Mouse (Mus musculus) MEL (cell line): ENCODE results near the gene Stat2. TPM values are rescaled to one million over a fixed set of nuclear protein-coding genes. Genes with fewer than 3 reads are reported as not detected.
A peak's percentile ranks its signal among the peaks of the same experiment; 100 is the strongest.

Experiments used
- DNase-seq: peaks from one replicate; pipeline ENCODE4 v3.0.0; 2011; ENCODE audit warnings: low read depth, low spot score
- H3K27ac ChIP-seq: 2 replicates; pipeline ENCODE4 v1.5.1; 2012; ENCODE audit warnings: low read depth, mild to moderate bottlenecking, control low read depth, low read length, moderate library complexity; ENCODE audit not compliant: control insufficient read depth
- H3K27me3 ChIP-seq, 2 experiments: fragments of 150-350 bp in 1 of 2; sonication (generic) in 1 of 2; 2 replicates each; pipeline ENCODE4 v1.6.1; 2012; ENCODE audit warnings: low read length in 2 of 2, mild to moderate bottlenecking in 2 of 2, improper control_type of control experiment in 1 of 2, moderate library complexity in 1 of 2; ENCODE audit not compliant: insufficient read depth in 2 of 2, control insufficient read depth in 1 of 2
- H3K36me3 ChIP-seq, 2 experiments: 2 replicates each; pipeline ENCODE4 v1.6.1; 2012 to 2014; ENCODE audit warnings: low read length in 2 of 2, improper control_type of control experiment in 1 of 2, inconsistent platforms in 1 of 2, mild to moderate bottlenecking in 1 of 2; ENCODE audit not compliant: insufficient read depth in 2 of 2, control insufficient read depth in 1 of 2
- H3K4me1 ChIP-seq, 2 experiments: fragments of 150-350 bp in 1 of 2; sonication (generic) in 1 of 2; 2 replicates each; pipeline ENCODE4 v1.6.1; 2012; ENCODE audit warnings: low read length in 2 of 2, improper control_type of control experiment in 1 of 2, mild to moderate bottlenecking in 1 of 2; ENCODE audit not compliant: insufficient read depth in 2 of 2, control insufficient read depth in 1 of 2
- H3K4me3 ChIP-seq, 2 experiments: fragments of 150-350 bp in 1 of 2; sonication (generic) in 1 of 2; 2 replicates each; pipeline ENCODE4 v1.5.1; 2012; ENCODE audit warnings: low read depth in 2 of 2, low read length in 2 of 2, mild to moderate bottlenecking in 2 of 2, moderate library complexity in 2 of 2, control low read depth in 1 of 2, improper control_type of control experiment in 1 of 2; ENCODE audit not compliant: control insufficient read depth in 1 of 2, insufficient read depth in 1 of 2
- H3K79me2 ChIP-seq: 2 replicates; pipeline ENCODE4 v1.6.1; 2012; ENCODE audit warnings: mild to moderate bottlenecking, low read length, moderate library complexity; ENCODE audit not compliant: control insufficient read depth, poor library complexity, insufficient read depth
- H3K9ac ChIP-seq: 2 replicates; pipeline ENCODE4 v1.6.1; 2012; ENCODE audit warnings: low read depth, mild to moderate bottlenecking, control low read depth, low read length, moderate library complexity; ENCODE audit not compliant: control insufficient read depth, poor library complexity, severe bottlenecking
- H3K9me3 ChIP-seq: fragments of 150-350 bp; sonication (generic); replicated peaks from 2 replicates; pipeline ENCODE4 v1.6.1; 2012; ENCODE audit warnings: mild to moderate bottlenecking, low read length, improper control_type of control experiment, moderate library complexity; ENCODE audit not compliant: insufficient read depth
- BHLHE40 ChIP-seq: IDR thresholded peaks from 2 replicates; pipeline ENCODE4 v1.6.1; 2012; ENCODE audit warnings: low read depth, mild to moderate bottlenecking, inconsistent platforms, low read length, improper control_type of control experiment, borderline replicate concordance
- CTCF ChIP-seq, 3 experiments: IDR thresholded peaks in 2 of 3; conservative IDR thresholded peaks in 1 of 3; 2 replicates each; pipeline ENCODE4 v1.5.1; 2011 to 2012; ENCODE audit warnings: low read length in 3 of 3, low read depth in 2 of 3, mild to moderate bottlenecking in 2 of 3, improper control_type of control experiment in 1 of 3, inconsistent platforms in 1 of 3, mixed read lengths in 1 of 3, moderate library complexity in 1 of 3; ENCODE audit not compliant: control insufficient read depth in 1 of 3, insufficient read depth in 1 of 3, poor library complexity in 1 of 3, severe bottlenecking in 1 of 3
- E2F4 ChIP-seq: IDR thresholded peaks from 2 replicates; pipeline ENCODE4 v1.6.1; 2011; ENCODE audit warnings: low read depth, low read length, improper control_type of control experiment, borderline replicate concordance
- ELF1 ChIP-seq: IDR thresholded peaks from 2 replicates; pipeline ENCODE4 v1.6.1; 2014; ENCODE audit warnings: low read depth, mild to moderate bottlenecking, inconsistent platforms, low read length, improper control_type of control experiment, moderate library complexity
- GATA1 ChIP-seq: IDR thresholded peaks from 2 replicates; pipeline ENCODE4 v1.6.1; 2011; ENCODE audit warnings: low read depth, low read length, improper control_type of control experiment
- MAX ChIP-seq: IDR thresholded peaks from 2 replicates; pipeline ENCODE4 v1.6.1; 2011; ENCODE audit warnings: low read length, improper control_type of control experiment
- SMC3 ChIP-seq: IDR thresholded peaks from 2 replicates; pipeline ENCODE4 v1.6.1; 2011; ENCODE audit warnings: low read depth, low read length, improper control_type of control experiment
- USF1 ChIP-seq: IDR thresholded peaks from 2 replicates; pipeline ENCODE4 v1.6.1; 2014; ENCODE audit warnings: low read depth, mild to moderate bottlenecking, inconsistent platforms, low read length, improper control_type of control experiment, moderate library complexity
- ZC3H11A ChIP-seq: IDR thresholded peaks from 2 replicates; pipeline ENCODE4 v1.6.1; 2012; ENCODE audit warnings: low read depth, mild to moderate bottlenecking, inconsistent platforms, low read length, improper control_type of control experiment
- ZKSCAN1 ChIP-seq: IDR thresholded peaks from 2 replicates; pipeline ENCODE4 v1.6.1; 2012; ENCODE audit warnings: low read depth, mild to moderate bottlenecking, inconsistent platforms, low read length, improper control_type of control experiment, moderate library complexity
- ZMIZ1 ChIP-seq: IDR thresholded peaks from 2 replicates; pipeline ENCODE4 v1.6.1; 2012; ENCODE audit warnings: low read depth, mild to moderate bottlenecking, inconsistent platforms, low read length, improper control_type of control experiment, moderate library complexity
- polyA plus RNA-seq, 2 experiments: library from polyadenylated mRNA; stranded (reverse) in 1 of 2; unstranded in 1 of 2; fragments of >175 nt in 1 of 2; fragments of >200 nt in 1 of 2; gene quantifications; 2 replicates each; pipeline versions ENCODE4 v1.2.1 to v1.2.4; 2012; ENCODE audit warnings: low replicate concordance in 2 of 2, low read depth in 1 of 2; ENCODE audit not compliant: insufficient read length in 2 of 2, insufficient read depth in 1 of 2, missing spikeins in 1 of 2
- total RNA-seq: library from RNA; depleted of rRNA; stranded (reverse); fragments of 300-350 nt; gene quantifications from 2 replicates; pipeline ENCODE4 v1.2.3, GENCODE M21; 2012

Gene Stat2
- total and polyA plus RNA-seq, 3 experiments = 3.6 to 6.6 TPM; not detected in 1

DNA sequence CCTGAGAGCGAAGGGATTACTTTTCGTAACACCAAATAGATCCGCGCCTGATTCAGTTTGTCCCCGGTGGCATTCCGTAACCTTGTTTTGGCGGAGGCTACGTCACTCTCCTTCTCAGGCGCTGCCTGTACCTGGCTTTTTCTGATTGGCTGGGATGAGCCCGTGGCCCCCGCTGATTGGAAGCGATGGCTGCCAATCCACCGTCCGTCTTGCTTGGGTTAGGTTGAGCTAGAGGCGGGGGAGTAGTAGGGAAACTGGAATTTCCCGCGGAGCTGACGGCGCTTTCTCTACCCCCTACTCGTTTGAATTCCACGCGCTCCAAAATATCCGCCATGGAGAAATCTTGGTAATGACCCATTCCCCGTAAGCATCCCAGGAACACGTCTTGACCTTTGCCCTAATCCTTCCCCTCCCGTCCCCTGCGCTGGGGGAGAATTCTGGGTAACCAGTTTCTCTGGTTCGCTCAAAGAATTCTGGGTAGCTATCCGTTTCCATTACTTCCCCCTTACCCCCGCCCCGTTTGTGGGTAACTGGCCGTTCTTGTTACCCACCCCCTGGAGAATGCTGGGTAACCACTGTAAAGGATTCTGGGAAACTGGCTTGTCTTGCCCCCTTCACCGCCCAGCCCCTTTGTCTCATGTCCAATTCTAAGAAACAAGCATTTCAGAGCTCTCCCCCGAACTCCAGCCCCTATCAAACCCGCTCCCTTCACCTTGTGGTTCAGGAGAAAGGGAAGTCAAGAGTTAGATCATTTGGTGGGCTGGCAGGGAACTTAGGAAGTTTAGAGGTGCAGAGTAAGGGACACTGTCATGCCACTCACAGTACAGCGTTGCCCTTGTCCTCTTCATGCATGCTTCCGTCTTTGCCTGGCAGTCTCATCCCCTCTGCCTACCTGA, 33.0 kb downstream of the Stat2 start, which contains the start of gene Pan2 (continued):
- TF ChIP-seq CTCF (IDR thresholded peaks at IDR 0.05 in 2 of 3, conservative IDR thresholded peaks at IDR 0.05 in 1 of 3; ENCODE audit: control insufficient read depth in 1 of 3, insufficient read depth in 1 of 3, low read depth in 2 of 3, low read length in 3 of 3, poor library complexity in 1 of 3, severe bottlenecking in 1 of 3) = no peak
- no peak for TF ChIP-seq ZC3H11A
- TF ChIP-seq GATA1 = no peak
- TF ChIP-seq E2F4 = peak; percentile 81; the same call in 1 of the 2 replicates
- TF ChIP-seq SMC3 = no peak

DNA sequence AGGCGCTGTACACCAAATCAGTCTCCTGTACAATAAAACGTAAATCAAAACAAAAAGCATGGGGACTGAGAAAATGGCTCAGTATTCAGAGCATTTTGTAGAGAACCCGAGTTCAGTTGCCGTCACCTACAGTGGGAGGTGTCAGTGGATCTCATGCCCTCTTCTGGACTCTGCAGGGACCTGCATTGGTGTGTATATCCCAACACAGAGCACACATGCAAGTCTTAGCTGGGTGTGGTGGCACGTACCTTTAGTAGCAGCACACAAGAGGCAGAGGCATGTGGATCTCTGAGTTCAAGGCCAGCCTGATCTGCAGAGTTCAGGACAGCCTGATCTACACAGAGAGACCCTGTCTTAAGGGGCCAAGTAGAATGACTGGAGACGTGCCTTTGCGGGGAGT, 39.3 kb downstream of the Stat2 start:
- no peaks in the 10 kb centered on the region for H3K27me3 ChIP-seq
- no peak overlapping the region for H3K4me3 ChIP-seq
- no peak overlapping the region for H3K9ac ChIP-seq
- H3K4me1 ChIP-seq = peaks cover 0 to 2% of the 10 kb centered on the region in 2 experiments; a peak in 1 of 4 replicates
- H3K27ac ChIP-seq = no peak overlapping the region
- TF ChIP-seq ZKSCAN1 = no peak
- TF ChIP-seq ELF1 = no peak
- TF ChIP-seq E2F4 = no peak
- TF ChIP-seq BHLHE40 = no peak
- no peak for TF ChIP-seq ZMIZ1
- TF ChIP-seq CTCF (IDR thresholded peaks at IDR 0.05 in 2 of 3, conservative IDR thresholded peaks at IDR 0.05 in 1 of 3; ENCODE audit: control insufficient read depth in 1 of 3, insufficient read depth in 1 of 3, low read depth in 2 of 3, low read length in 3 of 3, poor library complexity in 1 of 3, severe bottlenecking in 1 of 3) = peak in 1 of 3 experiments; percentile 5; a peak in 1 of 6 replicates
- TF ChIP-seq USF1 = no peak
- H3K79me2 ChIP-seq = no peaks in the 10 kb centered on the region
- H3K36me3 ChIP-seq = peaks cover 0 to 2% of the 10 kb centered on the region in 2 experiments; a peak in 1 of 4 replicates
- no peak for DNase-seq
- no peaks in the 10 kb centered on the region for H3K9me3 ChIP-seq

DNA sequence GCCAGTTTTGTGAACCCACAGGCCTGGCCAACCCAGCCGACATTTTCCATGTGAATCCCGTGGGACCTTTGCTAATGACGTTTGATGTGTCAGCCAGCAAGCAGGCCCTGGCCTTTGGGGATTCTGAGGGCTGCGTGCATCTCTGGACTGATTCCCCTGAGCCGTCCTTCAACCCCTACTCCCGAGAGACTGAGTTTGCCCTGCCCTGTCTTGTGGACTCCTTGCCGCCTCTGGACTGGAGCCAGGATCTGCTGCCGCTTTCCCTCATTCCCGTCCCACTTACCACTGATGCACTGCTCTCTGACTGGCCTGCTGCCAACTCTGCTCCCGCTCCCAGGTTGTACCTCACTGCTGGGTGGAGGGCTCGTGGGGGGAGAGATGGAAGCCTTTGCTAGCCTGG, 39.8 kb downstream of the Stat2 start:
- Histone ChIP-seq H3K9ac (no peak overlapping the region), H3K4me1 (peaks cover 0 to 3% of the 10 kb centered on the region in 2 experiments; a peak in 2 of 4 replicates), H3K36me3 (peaks cover 3% of the 10 kb centered on the region in 2 experiments; a peak in 3 of 4 replicates), H3K9me3 (no peaks in the 10 kb centered on the region), H3K27ac (no peak overlapping the region), H3K27me3 (no peaks in the 10 kb centered on the region), H3K4me3 (no peak overlapping the region), H3K79me2 (no peaks in the 10 kb centered on the region)
- TF ChIP-seq MAX (no peak), CTCF (IDR thresholded peaks at IDR 0.05 in 2 of 3, conservative IDR thresholded peaks at IDR 0.05 in 1 of 3; ENCODE audit: control insufficient read depth in 1 of 3, insufficient read depth in 1 of 3, low read depth in 2 of 3, low read length in 3 of 3, poor library complexity in 1 of 3, severe bottlenecking in 1 of 3) (no peak)
- no peak for DNase-seq
